In genomic region chr9:119352060-119352459, GRCm38 (mm10) we compare ENCODE assay signal across 8 mouse cellular contexts. TPM values are rescaled to one million over a fixed set of nuclear protein-coding genes. Genes with fewer than 3 reads are reported as not detected.
DNase-seq lines count a peak whose midpoint lies in the region; ATAC-seq and TF ChIP-seq lines count a peak whose summit lies in the region.

No protein-coding gene starts in this region.

- peak; percentile 80 for TF ChIP-seq CTCF in hindbrain, postnatal 0 days (IDR thresholded peaks at IDR 0.05; ENCODE audit: low read depth)

- H3K27me3 ChIP-seq in hindbrain, postnatal 0 days (ENCODE audit: insufficient read depth, low read length), result no peaks in the 10 kb centered on the region

- 24% methylated on average over 4 of the region's 4 CpGs for WGBS in hindbrain, postnatal 0 days

- no peaks in the 10 kb centered on the region for H3K4me1 ChIP-seq in hindbrain, postnatal 0 days (ENCODE audit: insufficient read depth, low read length)

- H3K9me3 ChIP-seq in hindbrain, postnatal 0 days (ENCODE audit: low read length), result no peaks in the 10 kb centered on the region

- H3K27ac ChIP-seq in hindbrain, postnatal 0 days, result no peak overlapping the region

- H3K4me2 ChIP-seq in hindbrain, postnatal 0 days (ENCODE audit: low read depth, low read length), result no peak overlapping the region

- H3K9ac ChIP-seq in hindbrain, postnatal 0 days (replicated peaks; ENCODE audit: low read length), result no peak overlapping the region

- no peak overlapping the region for H3K4me3 ChIP-seq in hindbrain, postnatal 0 days (ENCODE audit: low read length)

- DNase-seq in cerebellum, postnatal 25 days, result peak; percentile 80 to 87
- DNase-seq in gastrocnemius, postnatal 10 days, result peak; percentile 91
- peak; percentile 81 for DNase-seq in hindbrain, postnatal 0 days (ENCODE audit: low spot score)
- peak; percentile 42 to 51 for DNase-seq in left cerebral cortex, adult 8-10 months (ENCODE audit: low spot score in 2 of 2)
- peak; percentile 36 to 59 for DNase-seq in right cerebral cortex, postnatal 36 days (ENCODE audit: low spot score in 2 of 2)
- peak; percentile 83 for DNase-seq in urinary bladder, postnatal 25 days (ENCODE audit: low spot score)

- ATAC-seq in activated CD4-positive, CD25-positive, alpha-beta regulatory T cell, adult 4 months, result peak; percentile 72
- ATAC-seq in hindbrain, postnatal 0 days, result peak; percentile 85
- ATAC-seq in megakaryocyte progenitor cell, adult 5-6 weeks (replicated peaks; ENCODE audit: poor library complexity), result peak; percentile 99

- H3K36me3 ChIP-seq in hindbrain, postnatal 0 days (ENCODE audit: insufficient read depth, low read length), result peaks cover 14% of the 10 kb centered on the region

RNA-seq across cellular contexts. Expression of gene Xylb, which starts 5.1 kb away (rescaled TPM):
- polyA plus RNA-seq in activated CD4-positive, CD25-positive, alpha-beta regulatory T cell, adult 4 months (2017; shearing (Covaris generic)), result under 1 TPM; 0.36 TPM
- under 1 TPM; 0.47 to 0.88 TPM for total RNA-seq in gastrocnemius, postnatal 10 days (2021)
- 2.8 and 4.5 TPM in 2 replicates for total RNA-seq in hindbrain, postnatal 0 days (2014; rRNA removed)
- polyA plus RNA-seq in hindbrain, postnatal 0 days (2015; fragmentation: Nextera tagmentation; extraction: Ambion mirVana), result 3.2 and 3.3 TPM in 2 replicates
- total RNA-seq in left cerebral cortex, adult 8-10 months (2022), result 1 to 10 TPM; 5.6 to 6.2 (median 5.8) TPM
- 3.6 and 3.8 TPM in 2 replicates for total RNA-seq in megakaryocyte progenitor cell, adult 5-6 weeks (2015)
- total RNA-seq in megakaryocyte progenitor cell, adult 5-6 weeks (2017), result 2.2 and 5.2 TPM in 2 replicates

RNA-seq across cellular contexts. Expression of gene Myd88, which starts 10.8 kb away (rescaled TPM):
- 10 to 100 TPM; 75.2 to 83.3 TPM for polyA plus RNA-seq in activated CD4-positive, CD25-positive, alpha-beta regulatory T cell, adult 4 months (2017; shearing (Covaris generic))
- 10 to 100 TPM in 1 of 2 experiments, 1 to 10 TPM in 1; 8.7 to 10.5 TPM for total RNA-seq in gastrocnemius, postnatal 10 days (2021)
- 3.8 and 3.9 TPM in 2 replicates for total RNA-seq in hindbrain, postnatal 0 days (2014; rRNA removed)
- polyA plus RNA-seq in hindbrain, postnatal 0 days (2015; fragmentation: Nextera tagmentation; extraction: Ambion mirVana), result 5.2 and 6.1 TPM in 2 replicates
- 1 to 10 TPM; 7.0 to 8.5 (median 7.6) TPM for total RNA-seq in left cerebral cortex, adult 8-10 months (2022)
- total RNA-seq in megakaryocyte progenitor cell, adult 5-6 weeks (2015), result 33.4 and 34.6 TPM in 2 replicates
- total RNA-seq in megakaryocyte progenitor cell, adult 5-6 weeks (2017), result 21.2 and 23.1 TPM in 2 replicates

RNA-seq across cellular contexts. Expression of gene Acaa1a, which starts 12.6 kb away (rescaled TPM):
- polyA plus RNA-seq in activated CD4-positive, CD25-positive, alpha-beta regulatory T cell, adult 4 months (2017; shearing (Covaris generic)), result 10 to 100 TPM; 34.5 to 53.6 TPM
- total RNA-seq in gastrocnemius, postnatal 10 days (2021), result 10 to 100 TPM; 42.0 to 44.0 TPM
- total RNA-seq in hindbrain, postnatal 0 days (2014; rRNA removed), result 158 and 180 TPM in 2 replicates
- 91.1 and 91.5 TPM in 2 replicates for polyA plus RNA-seq in hindbrain, postnatal 0 days (2015; fragmentation: Nextera tagmentation; extraction: Ambion mirVana)
- total RNA-seq in left cerebral cortex, adult 8-10 months (2022), result 10 to 100 TPM; 60.2 to 76.5 (median 66.7) TPM
- total RNA-seq in megakaryocyte progenitor cell, adult 5-6 weeks (2015), result 19.5 and 20.9 TPM in 2 replicates
- total RNA-seq in megakaryocyte progenitor cell, adult 5-6 weeks (2017), result 23.2 and 30.1 TPM in 2 replicates

RNA-seq across cellular contexts. Expression of gene Slc22a14, which starts 13.3 kb away (rescaled TPM):
- polyA plus RNA-seq in activated CD4-positive, CD25-positive, alpha-beta regulatory T cell, adult 4 months (2017; shearing (Covaris generic)), result not detected
- total RNA-seq in gastrocnemius, postnatal 10 days (2021), result not detected
- total RNA-seq in hindbrain, postnatal 0 days (2014; rRNA removed), result not detected in 2 replicates
- 0.14 TPM in 1 of 2 replicates, not detected in the other for polyA plus RNA-seq in hindbrain, postnatal 0 days (2015; fragmentation: Nextera tagmentation; extraction: Ambion mirVana)
- not detected for total RNA-seq in left cerebral cortex, adult 8-10 months (2022)
- total RNA-seq in megakaryocyte progenitor cell, adult 5-6 weeks (2015), result not detected in 2 replicates
- not detected in 2 replicates for total RNA-seq in megakaryocyte progenitor cell, adult 5-6 weeks (2017)

RNA-seq across cellular contexts. Expression of gene Oxsr1, which starts 29.8 kb away (rescaled TPM):
- polyA plus RNA-seq in activated CD4-positive, CD25-positive, alpha-beta regulatory T cell, adult 4 months (2017; shearing (Covaris generic)), result 1 to 10 TPM; 7.0 to 7.2 TPM
- total RNA-seq in gastrocnemius, postnatal 10 days (2021), result 10 to 100 TPM; 32.9 to 33.7 TPM
- 39.6 and 41.0 TPM in 2 replicates for total RNA-seq in hindbrain, postnatal 0 days (2014; rRNA removed)
- polyA plus RNA-seq in hindbrain, postnatal 0 days (2015; fragmentation: Nextera tagmentation; extraction: Ambion mirVana), result 9.6 and 10.9 TPM in 2 replicates
- total RNA-seq in left cerebral cortex, adult 8-10 months (2022), result 10 to 100 TPM; 34.5 to 38.8 (median 35.4) TPM
- 14.5 and 16.9 TPM in 2 replicates for total RNA-seq in megakaryocyte progenitor cell, adult 5-6 weeks (2015)
- 29.1 and 32.2 TPM in 2 replicates for total RNA-seq in megakaryocyte progenitor cell, adult 5-6 weeks (2017)
